Comparison of ENCODE assay signal across 20 mouse cellular contexts in genomic region chr3:103353518-103353917, GRCm38 (mm10).
DNase-seq lines count a peak whose midpoint lies in the region; ATAC-seq and TF ChIP-seq lines count a peak whose summit lies in the region.
"Had no signal": no experiment of that assay in that cellular context is flagged by ENCODE, and none has a peak within 500 bp of the region (broad histone marks: within the 10 kb centered on the region; RNA-seq: fewer than 3 reads in every experiment).

No protein-coding gene starts in this region.

- H3K27me3 ChIP-seq in G1E (ENCODE audit: insufficient read depth, low read length), result no peaks in the 10 kb centered on the region
- H3K27me3 ChIP-seq in liver, embryonic 15.5 days, result no peaks in the 10 kb centered on the region
- H3K27me3 ChIP-seq: hindbrain, embryonic 12.5 days had no signal

- TF ChIP-seq CTCF in G1E (IDR thresholded peaks at IDR 0.05; ENCODE audit: low read depth, low read length), result no peak

- no peak for DNase-seq in G1E (ENCODE audit: low spot score)
- peak; percentile 24 for DNase-seq in c-Kit-positive CD71-positive TER-119-positive erythroid progenitor cells, embryonic 14.5 days (ENCODE audit: low spot score)
- DNase-seq in urinary bladder, postnatal 10 days (ENCODE audit: low spot score), result no peak
- no peak for DNase-seq in kidney, postnatal 10 days
- no peak for DNase-seq in spleen, adult 12 weeks (ENCODE audit: low spot score)
- DNase-seq: adrenal gland, postnatal 10 days; cerebellum, adult 18-20 months; cerebellum, postnatal 10 days; gastrocnemius, postnatal 36 days; heart, adult 11 months; heart, postnatal 10 days; heart, postnatal 4 days had no signal

- H3K4me3 ChIP-seq in G1E (ENCODE audit: low read depth, low read length), result no peak overlapping the region; the same call in 1 of the 2 replicates
- H3K4me3 ChIP-seq in liver, embryonic 15.5 days (replicated peaks), result no peak overlapping the region
- H3K4me3 ChIP-seq: embryonic facial prominence, embryonic 10.5 days; forebrain, embryonic 10.5 days; heart, embryonic 10.5 days; hindbrain, embryonic 12.5 days had no signal

- WGBS in liver, embryonic 15.5 days (ENCODE audit: insufficient replicate concordance), result 20% methylated on average over 5 of the region's 5 CpGs

- H3K9me3 ChIP-seq in G1E (replicated peaks), result no peaks in the 10 kb centered on the region
- no peaks in the 10 kb centered on the region for H3K9me3 ChIP-seq in liver, embryonic 15.5 days (replicated peaks)
- H3K9me3 ChIP-seq: embryonic facial prominence, embryonic 10.5 days; forebrain, embryonic 10.5 days; heart, embryonic 10.5 days; hindbrain, embryonic 12.5 days had no signal

- peaks cover 33% of the 10 kb centered on the region for H3K4me1 ChIP-seq in G1E (ENCODE audit: insufficient read depth, low read depth, low read length)
- H3K4me1 ChIP-seq in liver, embryonic 15.5 days (replicated peaks), result 0 out of 2 replicates have a peak, but pooled peaks cover 6% of the 10 kb centered on the region
- H3K4me1 ChIP-seq: embryonic facial prominence, embryonic 10.5 days; forebrain, embryonic 10.5 days; heart, embryonic 10.5 days; hindbrain, embryonic 12.5 days had no signal

- no peak overlapping the region for H3K9ac ChIP-seq in liver, embryonic 15.5 days
- H3K9ac ChIP-seq: hindbrain, embryonic 12.5 days had no signal

- ATAC-seq in G1E (ENCODE audit: extremely low read depth, insufficient number of reproducible peaks, low FRiP score, poor library complexity, severe bottlenecking), result peak; percentile 80
- ATAC-seq in liver, embryonic 15.5 days (ENCODE audit: insufficient read depth), result peak; percentile 74
- ATAC-seq in megakaryocyte-erythroid progenitor cell, adult 5-6 weeks (replicated peaks; ENCODE audit: low FRiP score, low TSS enrichment, poor library complexity, severe bottlenecking), result peak; percentile 86
- ATAC-seq: forebrain, embryonic 14.5 days; hindbrain, embryonic 16.5 days had no signal

- H3K36me3 ChIP-seq in G1E (replicated peaks), result peaks cover 49% of the 10 kb centered on the region
- peaks cover 48% of the 10 kb centered on the region for H3K36me3 ChIP-seq in liver, embryonic 15.5 days (replicated peaks)

- peak overlapping the region; percentile 14; the same call in 1 of the 2 replicates for H3K4me2 ChIP-seq in liver, embryonic 15.5 days
- H3K4me2 ChIP-seq: hindbrain, embryonic 12.5 days had no signal

- H3K27ac ChIP-seq in liver, embryonic 15.5 days (replicated peaks), result no peak overlapping the region
- H3K27ac ChIP-seq: embryonic facial prominence, embryonic 10.5 days; forebrain, embryonic 10.5 days; heart, embryonic 10.5 days; hindbrain, embryonic 12.5 days had no signal
